Mouse (Mus musculus): Measurements from ENCODE around the gene Agrp. TPM values are rescaled to one million over a fixed set of nuclear protein-coding genes. Genes with fewer than 3 reads are reported as not detected.
"Not testable (repeated sequence)": the region's sequence is repeated elsewhere in the genome, so short reads cannot be mapped to it uniquely, and the experiment has no call there.

Gene Agrp
- polyA plus RNA-seq, 1 experiment from 2014 or later: 1.1 TPM

DNA sequence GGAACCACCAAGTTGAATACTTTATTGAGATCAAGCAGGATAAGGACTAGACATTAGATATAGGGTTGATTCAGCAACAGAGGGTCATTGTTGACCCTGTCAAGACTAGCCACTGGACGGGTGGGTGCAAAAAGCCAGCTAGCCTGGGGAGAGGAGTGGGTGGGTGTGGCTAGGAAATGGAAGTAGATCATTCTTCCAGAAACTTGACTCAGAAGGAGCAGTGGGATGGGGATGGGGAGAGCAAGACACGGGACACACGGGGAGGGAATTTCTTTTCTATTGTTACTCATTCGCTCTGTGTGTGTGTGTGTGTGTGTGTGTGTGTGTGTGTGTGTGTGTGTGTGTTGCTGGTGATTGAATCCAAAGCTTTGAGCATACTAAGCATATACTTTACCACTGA, 27.4 kb downstream of the Agrp start:
- Histone ChIP-seq H3K27ac (ENCODE audit: low read depth) (no peak overlapping the region), H3K4me2 (ENCODE audit: low read length) (no peak overlapping the region), H3K9me3 (ENCODE audit: control insufficient read depth, low read length) (no peaks in the 10 kb centered on the region), H3K9ac (ENCODE audit: low read length) (no peak overlapping the region), H3K4me1 (replicated peaks; ENCODE audit: control insufficient read depth, insufficient read depth, low read length) (peaks cover 20% of the 10 kb centered on the region), H3K27me3 (replicated peaks; ENCODE audit: control insufficient read depth, insufficient read depth, low read length) (peaks cover 12% of the 10 kb centered on the region), H3K36me3 (ENCODE audit: control insufficient read depth, insufficient read depth, low read length) (peaks cover under 1% of the 10 kb centered on the region; the same call in 1 of the 2 replicates), H3K4me3 (ENCODE audit: low read depth, low read length) (no peak overlapping the region)
- WGBS: 64% methylated on average over 4 of the region's 4 CpGs
- DNase-seq (ENCODE audit: low spot score) (no peak), ATAC-seq (replicated peaks; ENCODE audit: low FRiP score, low TSS enrichment, low read depth) (no peak)

DNA sequence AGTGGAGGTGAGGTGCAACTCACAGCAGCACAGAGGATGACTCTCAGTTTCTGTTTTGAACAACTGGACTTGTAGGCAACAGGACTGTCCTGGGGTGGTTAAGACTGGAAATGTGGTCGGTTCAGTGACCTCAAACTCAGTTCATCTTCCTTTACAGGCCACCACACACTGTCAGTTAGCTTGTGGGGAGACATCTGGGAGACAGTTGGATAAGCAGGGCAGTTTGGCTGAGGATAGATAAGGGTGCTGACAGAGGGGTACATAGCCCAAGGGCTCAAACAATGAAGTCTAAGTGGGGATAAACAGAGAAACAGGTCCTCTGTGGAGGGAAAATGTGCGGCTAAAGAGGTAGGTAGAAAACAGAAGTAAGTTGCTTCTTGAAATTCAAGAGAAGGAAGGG, 27.8 kb downstream of the Agrp start:
- no peak for ATAC-seq (replicated peaks; ENCODE audit: low FRiP score, low TSS enrichment, low read depth)
- DNase-seq (ENCODE audit: low spot score): no peak
- H3K4me1 ChIP-seq (replicated peaks; ENCODE audit: control insufficient read depth, insufficient read depth, low read length): peaks cover 21% of the 10 kb centered on the region

DNA sequence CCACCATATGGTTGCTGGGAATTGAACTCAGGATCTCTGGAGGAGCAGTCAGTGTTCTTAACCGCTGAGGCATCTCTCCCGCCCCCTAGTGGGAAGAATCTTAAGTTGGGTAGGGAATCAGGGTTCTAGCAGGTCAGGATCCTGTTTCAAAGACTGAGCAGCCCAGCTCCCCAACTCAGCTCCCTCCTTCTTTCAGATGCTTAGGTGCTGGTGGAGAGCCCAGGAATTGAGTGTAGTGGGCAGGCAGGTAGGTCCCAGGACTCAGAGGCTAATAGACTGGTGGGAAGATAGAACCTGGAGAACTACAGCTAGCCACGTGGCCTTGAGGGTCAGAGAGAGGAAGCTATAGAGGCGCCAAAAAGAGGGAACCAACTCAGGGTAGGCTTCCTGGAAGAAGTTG, 29.5 kb downstream of the Agrp start:
- H3K36me3 ChIP-seq (ENCODE audit: control insufficient read depth, insufficient read depth, low read length): no peaks in the 10 kb centered on the region
- DNase-seq (ENCODE audit: low spot score): no peak
- 30% methylated on average over 4 of the region's 4 CpGs for WGBS
- peaks cover 17% of the 10 kb centered on the region for H3K4me1 ChIP-seq (replicated peaks; ENCODE audit: control insufficient read depth, insufficient read depth, low read length)
- H3K27me3 ChIP-seq (replicated peaks; ENCODE audit: control insufficient read depth, insufficient read depth, low read length): peaks cover 12% of the 10 kb centered on the region
- no peak for ATAC-seq (replicated peaks; ENCODE audit: low FRiP score, low TSS enrichment, low read depth)
- no peak overlapping the region for H3K9ac ChIP-seq (ENCODE audit: low read length)
- no peak overlapping the region for H3K27ac ChIP-seq (ENCODE audit: low read depth)
- no peak overlapping the region for H3K4me2 ChIP-seq (ENCODE audit: low read length)
- H3K9me3 ChIP-seq (ENCODE audit: control insufficient read depth, low read length): no peaks in the 10 kb centered on the region
- H3K4me3 ChIP-seq (ENCODE audit: low read depth, low read length): no peak overlapping the region

More for the DNA sequence above, 27.8 kb downstream of the Agrp start:
- H3K9ac ChIP-seq (ENCODE audit: low read length): no peak overlapping the region
- no peaks in the 10 kb centered on the region for H3K36me3 ChIP-seq (ENCODE audit: control insufficient read depth, insufficient read depth, low read length)
- no peak overlapping the region for H3K4me3 ChIP-seq (ENCODE audit: low read depth, low read length)
- H3K4me2 ChIP-seq (ENCODE audit: low read length): no peak overlapping the region
- H3K9me3 ChIP-seq (ENCODE audit: control insufficient read depth, low read length): no peaks in the 10 kb centered on the region
- 71% methylated on average over 2 of the region's 2 CpGs for WGBS
- H3K27ac ChIP-seq (ENCODE audit: low read depth): no peak overlapping the region
- H3K27me3 ChIP-seq (replicated peaks; ENCODE audit: control insufficient read depth, insufficient read depth, low read length): peaks cover 12% of the 10 kb centered on the region

DNA sequence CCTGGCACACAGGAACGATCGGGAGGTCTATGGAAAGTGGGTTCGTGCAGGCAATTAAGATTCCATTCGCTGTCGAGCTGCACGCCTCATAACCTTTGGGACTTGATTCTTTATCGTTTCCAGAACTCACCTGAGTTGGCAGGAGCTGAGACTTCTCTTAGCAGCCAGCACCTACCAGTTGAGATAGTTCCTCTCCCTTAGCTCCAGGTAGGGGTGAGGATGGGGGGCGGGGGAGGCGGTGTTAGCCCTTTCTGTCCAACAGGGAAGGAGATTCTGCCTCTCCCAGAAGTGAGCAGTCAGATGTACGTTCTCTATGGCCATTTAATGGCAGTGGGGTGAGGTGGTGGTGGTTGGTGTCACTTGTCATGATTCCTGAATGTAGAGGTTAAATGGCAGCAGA, 30.1 kb downstream of the Agrp start:
- H3K27me3 ChIP-seq (replicated peaks; ENCODE audit: control insufficient read depth, insufficient read depth, low read length): peaks cover 6% of the 10 kb centered on the region
- peak overlapping the region; percentile 93 for H3K4me2 ChIP-seq (ENCODE audit: low read length)
- H3K36me3 ChIP-seq (ENCODE audit: control insufficient read depth, insufficient read depth, low read length): no peaks in the 10 kb centered on the region
- 7% methylated on average over 10 of the region's 10 CpGs for WGBS
- H3K4me1 ChIP-seq (replicated peaks; ENCODE audit: control insufficient read depth, insufficient read depth, low read length): peaks cover 17% of the 10 kb centered on the region
- no peaks in the 10 kb centered on the region for H3K9me3 ChIP-seq (ENCODE audit: control insufficient read depth, low read length)
- peak overlapping the region; percentile 69; the same call in 1 of the 2 replicates for H3K27ac ChIP-seq (ENCODE audit: low read depth)
- DNase-seq (ENCODE audit: low spot score) (no peak), ATAC-seq (replicated peaks; ENCODE audit: low FRiP score, low TSS enrichment, low read depth) (no peak)
- no peak overlapping the region for H3K9ac ChIP-seq (ENCODE audit: low read length)
- H3K4me3 ChIP-seq (ENCODE audit: low read depth, low read length): peak overlapping the region; percentile 67

DNA sequence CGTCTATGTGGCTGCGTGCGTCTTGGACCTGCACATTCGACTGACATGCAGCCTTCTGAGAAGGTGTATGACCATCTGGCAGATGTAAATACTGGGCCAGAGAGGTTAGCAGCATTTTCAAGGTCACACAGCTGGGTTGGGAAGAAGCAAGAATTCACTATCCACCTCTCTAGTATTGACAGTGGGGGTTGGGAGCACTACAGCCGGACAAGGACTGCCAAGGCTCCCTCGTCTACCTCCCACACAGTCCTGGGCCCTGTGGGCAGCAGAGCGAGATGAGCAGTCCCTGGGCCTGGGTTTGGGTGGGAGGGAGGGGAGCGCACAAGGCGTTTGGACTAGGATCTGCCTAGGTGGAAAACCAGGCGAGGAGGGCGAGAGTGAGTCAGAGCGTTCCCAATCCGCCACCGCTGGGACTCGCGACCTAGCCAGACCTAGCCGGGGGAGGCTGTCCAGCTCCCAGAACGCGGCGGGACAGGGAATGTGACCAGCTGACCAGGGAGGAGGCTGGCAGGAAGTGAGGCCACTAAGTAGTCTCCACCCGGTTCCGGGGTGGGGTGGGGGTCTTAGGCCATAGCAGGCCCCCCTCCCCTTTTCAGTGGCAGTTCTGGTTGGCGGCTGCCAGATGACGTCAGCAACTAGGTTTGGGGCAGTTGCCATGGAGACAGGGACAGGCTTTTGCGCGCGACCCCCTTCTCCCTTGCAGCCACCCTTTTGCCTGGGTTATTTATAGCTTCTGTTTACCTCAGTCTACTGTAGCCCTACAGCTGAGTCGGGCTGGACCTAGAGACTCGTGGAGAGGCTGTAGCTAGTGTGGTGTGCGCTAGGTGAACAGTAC, 30.8 kb downstream of the Agrp start:
- Histone ChIP-seq H3K9ac (ENCODE audit: low read length) (peak overlapping the region; percentile 73), H3K27me3 (replicated peaks; ENCODE audit: control insufficient read depth, insufficient read depth, low read length) (no peaks in the 10 kb centered on the region), H3K4me1 (replicated peaks; ENCODE audit: control insufficient read depth, insufficient read depth, low read length) (peaks cover 17% of the 10 kb centered on the region), H3K27ac (ENCODE audit: low read depth) (peak overlapping the region; percentile 69), H3K36me3 (ENCODE audit: control insufficient read depth, insufficient read depth, low read length) (no peaks in the 10 kb centered on the region), H3K9me3 (ENCODE audit: control insufficient read depth, low read length) (no peaks in the 10 kb centered on the region), H3K4me3 (ENCODE audit: low read depth, low read length) (peak overlapping the region; percentile 67), H3K4me2 (ENCODE audit: low read length) (peak overlapping the region; percentile 93)
- DNase-seq (ENCODE audit: low spot score) (peak; percentile 87), ATAC-seq (replicated peaks; ENCODE audit: low FRiP score, low TSS enrichment, low read depth) (peak; percentile 62)
- WGBS: 2% methylated on average over 30 of the region's 30 CpGs

DNA sequence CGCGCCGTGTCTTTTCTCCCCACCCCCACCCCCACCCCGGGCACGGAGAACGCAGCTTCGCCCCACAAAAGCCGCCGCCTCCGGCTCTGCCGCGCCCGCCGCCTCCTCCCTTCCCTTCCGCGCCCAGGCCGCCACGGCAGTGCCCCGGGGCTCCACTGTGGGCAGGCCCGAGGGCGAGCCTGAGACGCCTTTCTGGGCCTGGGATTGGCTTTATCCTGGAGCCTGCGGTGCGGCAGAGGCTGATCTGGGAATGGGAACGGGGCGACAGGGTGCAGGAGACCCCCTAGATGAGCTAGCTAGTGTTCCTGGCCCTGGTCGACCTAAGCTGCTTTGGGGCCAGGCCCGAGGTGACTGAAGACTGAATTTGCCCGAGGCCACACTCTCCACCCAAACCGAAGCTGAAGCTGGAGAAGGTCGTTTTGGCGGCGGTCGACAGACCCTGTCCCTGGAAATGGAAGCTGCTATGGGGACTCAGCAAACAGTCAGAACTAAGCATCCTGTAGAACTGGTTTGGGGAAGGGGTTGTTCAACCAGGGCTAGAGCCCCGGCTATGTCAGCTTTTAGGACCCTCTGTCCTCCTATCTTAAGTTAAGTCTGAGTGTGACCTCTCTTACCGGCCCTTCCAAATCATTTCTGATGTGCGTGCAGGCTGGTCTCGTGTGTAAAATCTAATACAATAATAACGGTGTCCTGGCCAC, 31.6 kb downstream of the Agrp start:
- Histone ChIP-seq H3K4me2 (ENCODE audit: low read length) (peak overlapping the region; percentile 93), H3K9ac (ENCODE audit: low read length) (peak overlapping the region; percentile 73), H3K9me3 (ENCODE audit: control insufficient read depth, low read length) (no peaks in the 10 kb centered on the region), H3K4me1 (replicated peaks; ENCODE audit: control insufficient read depth, insufficient read depth, low read length) (peaks cover 17% of the 10 kb centered on the region), H3K4me3 (ENCODE audit: low read depth, low read length) (peak overlapping the region; percentile 67), H3K27ac (ENCODE audit: low read depth) (peak overlapping the region; percentile 69), H3K27me3 (replicated peaks; ENCODE audit: control insufficient read depth, insufficient read depth, low read length) (no peaks in the 10 kb centered on the region), H3K36me3 (ENCODE audit: control insufficient read depth, insufficient read depth, low read length) (no peaks in the 10 kb centered on the region)
- ATAC-seq (replicated peaks; ENCODE audit: low FRiP score, low TSS enrichment, low read depth) (peak; percentile 51), DNase-seq (ENCODE audit: low spot score) (peak; percentile 77)
- 1% methylated on average over 30 of the region's 39 CpGs for WGBS

DNA sequence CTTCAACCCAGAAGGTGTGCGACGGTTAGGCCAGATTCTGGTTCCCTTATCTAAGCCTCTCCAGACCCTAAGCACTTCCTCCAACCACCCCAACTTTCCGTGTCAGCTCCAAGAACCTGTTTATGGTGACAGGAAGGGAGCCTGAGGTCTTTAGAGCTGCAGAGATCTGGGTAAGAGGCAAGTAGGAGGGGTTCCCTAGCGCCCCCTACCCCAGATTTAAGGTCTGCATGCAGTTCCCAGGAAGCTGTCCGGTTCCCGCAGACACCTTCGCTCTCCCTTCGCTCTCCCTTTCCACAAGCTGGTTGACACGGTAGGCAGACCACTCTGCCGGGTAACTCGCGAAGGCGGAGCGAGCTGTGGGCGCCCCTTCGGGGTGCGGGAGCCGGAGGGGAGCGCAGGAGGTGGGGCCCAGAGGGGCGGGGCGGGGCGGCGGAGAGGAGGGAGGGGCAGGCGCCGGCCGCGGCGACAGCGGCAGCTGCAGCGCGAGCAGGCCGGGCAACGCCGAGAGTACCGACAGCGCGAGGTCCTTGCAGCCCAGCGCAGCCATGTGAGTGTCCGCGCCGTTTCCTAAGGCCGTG, 32.3 kb downstream of the Agrp start, which contains the start of gene Ripor1:
Ripor1 (plus strand) TSS at position 452 of the 578 bp plus-strand sequence.
- DNase-seq (ENCODE audit: low spot score): peak; percentile 90
- peak within 1 kb of the TSS; percentile 93 for H3K4me2 ChIP-seq (ENCODE audit: low read length)
- peaks cover 17% of the 10 kb centered on the region for H3K4me1 ChIP-seq (replicated peaks; ENCODE audit: control insufficient read depth, insufficient read depth, low read length)
- H3K36me3 ChIP-seq (ENCODE audit: control insufficient read depth, insufficient read depth, low read length): no peaks in the 10 kb centered on the region
- no peaks in the 10 kb centered on the region for H3K9me3 ChIP-seq (ENCODE audit: control insufficient read depth, low read length)
- ATAC-seq (replicated peaks; ENCODE audit: low FRiP score, low TSS enrichment, low read depth): peak; percentile 86
- peak within 1 kb of the TSS; percentile 69 for H3K27ac ChIP-seq (ENCODE audit: low read depth)
- no peaks in the 10 kb centered on the region for H3K27me3 ChIP-seq (replicated peaks; ENCODE audit: control insufficient read depth, insufficient read depth, low read length)
- WGBS: under 1% methylated on average over 34 of the region's 42 CpGs
- peak within 1 kb of the TSS; percentile 67 for H3K4me3 ChIP-seq (ENCODE audit: low read depth, low read length)
- peak within 1 kb of the TSS; percentile 73 for H3K9ac ChIP-seq (ENCODE audit: low read length)

DNA sequence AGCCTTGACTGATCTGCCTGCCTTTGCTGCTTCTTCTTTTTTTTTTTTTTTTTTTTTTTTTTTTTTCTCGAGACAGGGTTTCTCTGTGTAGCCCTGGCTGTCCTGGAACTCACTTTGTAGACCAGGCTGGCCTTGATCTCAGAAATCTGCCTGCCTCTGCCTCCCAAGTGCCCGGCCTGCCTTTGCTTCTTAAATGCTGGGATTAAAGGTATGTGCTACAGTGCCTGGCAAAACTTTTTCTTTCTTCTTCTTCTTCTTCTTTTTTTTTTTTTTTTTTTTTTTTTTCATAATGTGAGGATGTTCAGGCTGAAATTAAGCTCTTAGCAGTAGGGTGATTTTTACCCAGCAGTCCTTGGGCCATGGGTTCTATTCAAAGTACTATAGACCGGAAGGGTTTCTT, 34.7 kb downstream of the Agrp start:
- H3K4me3 ChIP-seq (ENCODE audit: low read depth, low read length); H3K27me3 ChIP-seq (replicated peaks; ENCODE audit: control insufficient read depth, insufficient read depth, low read length); H3K36me3 ChIP-seq (ENCODE audit: control insufficient read depth, insufficient read depth, low read length); DNase-seq (ENCODE audit: low spot score); H3K9me3 ChIP-seq (ENCODE audit: control insufficient read depth, low read length); H3K9ac ChIP-seq (ENCODE audit: low read length); H3K27ac ChIP-seq (ENCODE audit: low read depth); ATAC-seq (replicated peaks; ENCODE audit: low FRiP score, low TSS enrichment, low read depth); H3K4me2 ChIP-seq (ENCODE audit: low read length): not testable (repeated sequence)
- H3K4me1 ChIP-seq (replicated peaks; ENCODE audit: control insufficient read depth, insufficient read depth, low read length): peaks cover 17% of the 10 kb centered on the region
- WGBS: 97% methylated on average over 2 of the region's 3 CpGs
